19 mouse cellular contexts compared by ENCODE assay signal in the genomic region with DNA sequence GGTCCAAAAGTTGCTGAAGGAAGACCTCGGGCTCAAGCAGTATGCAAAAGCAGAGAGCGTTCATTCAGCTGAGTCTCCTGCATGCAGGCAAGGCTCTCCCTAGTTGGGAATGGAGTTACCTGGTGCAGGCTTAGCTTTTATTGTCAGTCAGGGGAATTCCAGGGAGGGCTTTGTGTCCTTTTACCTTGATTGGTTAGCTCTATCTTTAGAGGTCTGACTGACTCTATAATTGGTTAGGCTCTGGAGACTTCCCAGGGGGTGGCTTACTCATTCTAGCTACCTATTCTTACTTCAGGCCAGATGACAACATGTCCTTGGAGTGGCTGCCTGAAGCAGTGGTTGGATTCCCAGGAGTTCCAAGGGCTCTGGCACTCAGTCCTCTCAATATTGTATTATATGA.
"Had no signal": no experiment of that assay in that cellular context is flagged by ENCODE, and none has a peak within 500 bp of the region (broad histone marks: within the 10 kb centered on the region; RNA-seq: fewer than 3 reads in every experiment).

No protein-coding gene starts in this region.

- H3K4me2 ChIP-seq: lung, embryonic 14.5 days; midbrain, embryonic 12.5 days; neural tube, embryonic 13.5 days; neural tube, embryonic 15.5 days had no signal

- DNase-seq: lung, adult 18-20 months; lung, embryonic 14.5 days; lung, postnatal 10 days; lung, postnatal 4 days; midbrain, embryonic 14.5 days; retina, postnatal 1 day; right cerebral cortex, adult 18-20 months; right cerebral cortex, postnatal 25 days; right cerebral cortex, postnatal 4 days; spleen, adult 18-20 months; thymus, adult 18-20 months; thymus, postnatal 14 days; thymus, postnatal 36 days had no signal

- H3K9ac ChIP-seq: lung, embryonic 14.5 days; midbrain, embryonic 12.5 days; neural tube, embryonic 13.5 days; neural tube, embryonic 15.5 days had no signal

- ATAC-seq: midbrain, embryonic 16.5 days had no signal

- H3K4me3 ChIP-seq: midbrain, embryonic 10.5 days; midbrain, embryonic 12.5 days; myocyte; neural tube, embryonic 13.5 days; neural tube, embryonic 15.5 days had no signal

- H3K27me3 ChIP-seq: midbrain, embryonic 12.5 days; neural tube, embryonic 13.5 days; neural tube, embryonic 15.5 days had no signal

- H3K4me1 ChIP-seq: midbrain, embryonic 12.5 days; neural tube, embryonic 13.5 days; neural tube, embryonic 15.5 days had no signal

- H3K27ac ChIP-seq: midbrain, embryonic 10.5 days; midbrain, embryonic 12.5 days; neural tube, embryonic 13.5 days; neural tube, embryonic 15.5 days had no signal

- H3K36me3 ChIP-seq: midbrain, embryonic 10.5 days; midbrain, embryonic 12.5 days; neural tube, embryonic 13.5 days; neural tube, embryonic 15.5 days had no signal

- H3K9me3 ChIP-seq: midbrain, embryonic 10.5 days; midbrain, embryonic 12.5 days; neural tube, embryonic 13.5 days; neural tube, embryonic 15.5 days had no signal
